Mouse (Mus musculus): ENCODE measurements at regions not wholly inside any gene's neighbourhood (a gene's known extent, or its start where the extent isn't known, plus 50 kb on each side); places are given as distances from the start of the nearest gene placed in this dataset.
A peak's percentile ranks its signal among the peaks of the same experiment; 100 is the strongest.

DNA sequence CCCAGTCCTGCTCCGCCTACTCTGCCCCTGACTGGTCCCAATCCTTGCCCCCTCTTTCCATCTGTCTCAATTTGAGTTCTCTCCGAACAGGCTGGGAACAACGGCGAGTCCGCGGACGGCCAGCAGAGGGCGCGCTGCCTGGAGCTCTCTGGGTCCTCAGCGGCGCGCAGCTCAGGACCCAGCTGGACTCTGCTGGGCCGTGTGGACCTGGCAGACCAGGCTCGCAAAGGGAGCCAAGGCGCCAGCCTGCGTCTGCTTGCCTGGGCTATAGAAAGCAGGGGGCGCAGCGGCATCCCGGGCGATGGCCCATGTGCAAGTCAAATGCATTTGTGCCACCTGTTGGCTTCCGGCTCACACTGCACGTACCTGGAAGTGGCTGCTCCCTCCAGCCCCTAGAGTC lies 100.0 kb upstream of the Irx4 start:
- peak; percentile 81 for DNase-seq

DNA sequence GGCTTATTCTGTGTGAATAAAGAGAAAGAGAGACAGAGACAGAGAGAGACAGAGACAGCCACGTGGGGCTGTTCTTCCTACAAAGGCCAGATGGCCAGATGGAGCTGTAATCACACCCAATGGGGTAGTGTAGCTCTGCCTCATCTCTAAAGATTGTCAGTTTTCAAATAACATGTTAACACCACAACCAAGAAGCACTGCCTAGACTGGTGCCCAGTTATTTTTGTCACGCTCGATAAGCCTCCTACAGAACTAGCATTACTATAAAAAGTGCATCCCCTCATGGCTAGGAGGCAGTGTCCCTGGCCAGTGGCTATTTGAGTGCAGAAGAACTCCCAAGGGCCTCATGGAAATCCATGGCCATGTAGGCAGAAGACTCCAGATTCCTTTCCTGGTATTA lies 90.0 kb upstream of the Irx4 start:
- no peak for DNase-seq

DNA sequence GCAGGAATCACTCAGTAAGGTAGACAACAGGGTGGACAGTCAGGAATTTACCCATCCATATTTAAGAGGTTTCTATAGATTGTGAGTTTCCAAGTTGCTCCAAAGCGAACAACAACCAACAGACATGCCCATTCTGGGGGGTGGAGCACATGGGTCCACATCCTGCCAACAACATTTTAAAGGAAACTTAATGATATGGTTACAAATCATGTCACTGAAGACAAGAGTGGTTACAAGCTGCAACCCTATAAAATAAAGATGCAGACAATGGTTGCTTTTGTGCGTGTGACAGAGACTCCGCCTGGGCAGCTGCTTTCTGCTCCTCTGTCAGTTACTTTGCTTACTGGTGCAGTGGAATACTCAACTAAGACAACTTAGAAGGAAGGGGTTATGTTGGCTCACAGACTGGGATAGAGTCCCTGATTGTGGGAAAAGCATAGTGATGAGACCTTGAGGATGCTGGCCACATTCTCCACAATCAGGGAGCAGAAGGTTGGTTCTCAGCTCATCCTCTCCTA lies 52.3 kb upstream of the Irx4 start:
- DNase-seq, result no peak

Data from right cerebral cortex, postnatal 14 days (tissue).